In genomic region chr12:16893656-16894395, GRCm38 (mm10) we compare ENCODE assay signal across 8 mouse cellular contexts. TPM values are rescaled to one million over a fixed set of nuclear protein-coding genes. Genes with fewer than 3 reads are reported as not detected.
DNase-seq lines count a peak whose midpoint lies in the region; ATAC-seq and TF ChIP-seq lines count a peak whose summit lies in the region.

No protein-coding gene starts in this region.

- no peak for TF ChIP-seq CTCF in C2C12 (IDR thresholded peaks at IDR 0.05; ENCODE audit: control insufficient read depth, insufficient read depth, insufficient read length)

- H3K79me2 ChIP-seq in C2C12 (ENCODE audit: control insufficient read depth, insufficient read depth): peaks cover 40% of the 10 kb centered on the region

- no peaks in the 10 kb centered on the region for H3K27me3 ChIP-seq in C2C12 (ENCODE audit: control insufficient read depth, insufficient read depth, insufficient read length)
- H3K27me3 ChIP-seq in forebrain, embryonic 12.5 days: no peaks in the 10 kb centered on the region
- no peaks in the 10 kb centered on the region for H3K27me3 ChIP-seq in limb, embryonic 12.5 days
- H3K27me3 ChIP-seq in midbrain, embryonic 16.5 days (ENCODE audit: control insufficient read depth, insufficient read depth, low read depth, low read length): no peaks in the 10 kb centered on the region

- H3K79me3 ChIP-seq in C2C12 (ENCODE audit: low read depth): peaks cover 35% of the 10 kb centered on the region

- H3K4me3 ChIP-seq in C2C12 (ENCODE audit: insufficient read depth, poor library complexity, severe bottlenecking): peak overlapping the region; percentile 85
- H3K4me3 ChIP-seq in forebrain, embryonic 12.5 days (replicated peaks): peak overlapping the region; percentile 91
- H3K4me3 ChIP-seq in limb, embryonic 12.5 days (replicated peaks): peak overlapping the region; percentile 91
- peak overlapping the region; percentile 91 for H3K4me3 ChIP-seq in midbrain, embryonic 16.5 days (ENCODE audit: low read depth, low read length)

- whole genome bisulfite sequencing in forebrain, embryonic 12.5 days: 2% methylated on average over 18 of the region's 18 CpGs
- WGBS in limb, embryonic 12.5 days: 4% methylated on average over 18 of the region's 18 CpGs
- WGBS in midbrain, embryonic 16.5 days: 5% methylated on average over 18 of the region's 18 CpGs

- ATAC-seq in forebrain, embryonic 12.5 days (ENCODE audit: low FRiP score): no peak; the same call in 1 of the 2 replicates
- no peak for ATAC-seq in limb, embryonic 12.5 days (ENCODE audit: insufficient number of reproducible peaks, insufficient read depth, low FRiP score, low TSS enrichment, low read depth)
- ATAC-seq in midbrain, embryonic 16.5 days: no peak

- DNase-seq in 416B (ENCODE audit: low read depth): peak; percentile 77
- no peak for DNase-seq in gastrocnemius, adult 18-20 months (ENCODE audit: low spot score)
- DNase-seq in cerebellum, adult 8-10 months: no peak
- DNase-seq in cerebellum, postnatal 4 days (ENCODE audit: low spot score in 2 of 2): no peak

- H3K27ac ChIP-seq in forebrain, embryonic 12.5 days: peak overlapping the region; percentile 95
- H3K27ac ChIP-seq in limb, embryonic 12.5 days: peak overlapping the region; percentile 96
- H3K27ac ChIP-seq in midbrain, embryonic 16.5 days (ENCODE audit: low read length): peak overlapping the region; percentile 93

- peak overlapping the region; percentile 79 for H3K9ac ChIP-seq in forebrain, embryonic 12.5 days
- peak overlapping the region; percentile 90 for H3K9ac ChIP-seq in limb, embryonic 12.5 days (replicated peaks)
- peak overlapping the region; percentile 95 for H3K9ac ChIP-seq in midbrain, embryonic 16.5 days (ENCODE audit: low read depth, low read length)

- H3K4me1 ChIP-seq in forebrain, embryonic 12.5 days: peaks cover 24% of the 10 kb centered on the region
- H3K4me1 ChIP-seq in limb, embryonic 12.5 days (replicated peaks): peaks cover 27% of the 10 kb centered on the region
- H3K4me1 ChIP-seq in midbrain, embryonic 16.5 days (ENCODE audit: control insufficient read depth, insufficient read depth, low read length): peaks cover 24% of the 10 kb centered on the region

- peak overlapping the region; percentile 86 for H3K4me2 ChIP-seq in forebrain, embryonic 12.5 days
- H3K4me2 ChIP-seq in limb, embryonic 12.5 days: peak overlapping the region; percentile 82
- peak overlapping the region; percentile 72 for H3K4me2 ChIP-seq in midbrain, embryonic 16.5 days (ENCODE audit: low read length)

- H3K36me3 ChIP-seq in C2C12 (ENCODE audit: control insufficient read depth, insufficient read depth): no peaks in the 10 kb centered on the region
- no peaks in the 10 kb centered on the region for H3K36me3 ChIP-seq in forebrain, embryonic 12.5 days (replicated peaks)
- no peaks in the 10 kb centered on the region for H3K36me3 ChIP-seq in limb, embryonic 12.5 days
- no peaks in the 10 kb centered on the region for H3K36me3 ChIP-seq in midbrain, embryonic 16.5 days (ENCODE audit: control insufficient read depth, insufficient read depth, low read length)

- H3ac ChIP-seq in C2C12 (ENCODE audit: control insufficient read depth, insufficient read length, low read depth): peak overlapping the region; percentile 58

- no peaks in the 10 kb centered on the region for H3K9me3 ChIP-seq in forebrain, embryonic 12.5 days
- no peaks in the 10 kb centered on the region for H3K9me3 ChIP-seq in limb, embryonic 12.5 days
- no peaks in the 10 kb centered on the region for H3K9me3 ChIP-seq in midbrain, embryonic 16.5 days (replicated peaks; ENCODE audit: control insufficient read depth, low read length, poor library complexity, severe bottlenecking)

TF ChIP-seq in C2C12, 6 proteins besides CTCF, POLR2A, EP300 and RAD21:
- no peak for TF ChIP-seq MYOD1 (IDR thresholded peaks at IDR 0.05; ENCODE audit: control insufficient read depth, insufficient read length, low read depth)
- TF ChIP-seq FOSL1 (IDR thresholded peaks at IDR 0.05; ENCODE audit: insufficient read depth, low read length, poor library complexity, severe bottlenecking): no peak

RNA-seq across cellular contexts. Expression of gene Rock2, which starts 0.9 kb away (rescaled TPM):
- 15.9 TPM for polyA plus RNA-seq in C2C12 (2012; fragmentation: generic; extraction: Trizol)
- 21.0 and 22.9 TPM in 2 replicates for polyA plus RNA-seq in forebrain, embryonic 12.5 days (2016; fragmentation: Nextera tagmentation; extraction: Ambion mirVana)
- 16.5 and 18.4 TPM in 2 replicates for polyA plus RNA-seq in limb, embryonic 12.5 days (2016; fragmentation: Nextera tagmentation; extraction: Ambion mirVana)
- polyA plus RNA-seq in midbrain, embryonic 16.5 days (2015; fragmentation: Nextera tagmentation; extraction: Ambion mirVana): 12.5 and 14.5 TPM in 2 replicates
- 10 to 100 TPM; 71.6 to 89.3 TPM for total RNA-seq in gastrocnemius, adult 18-20 months (2021)
